Mouse (Mus musculus): ENCODE data around the gene Csf1.

Gene Csf1

DNA sequence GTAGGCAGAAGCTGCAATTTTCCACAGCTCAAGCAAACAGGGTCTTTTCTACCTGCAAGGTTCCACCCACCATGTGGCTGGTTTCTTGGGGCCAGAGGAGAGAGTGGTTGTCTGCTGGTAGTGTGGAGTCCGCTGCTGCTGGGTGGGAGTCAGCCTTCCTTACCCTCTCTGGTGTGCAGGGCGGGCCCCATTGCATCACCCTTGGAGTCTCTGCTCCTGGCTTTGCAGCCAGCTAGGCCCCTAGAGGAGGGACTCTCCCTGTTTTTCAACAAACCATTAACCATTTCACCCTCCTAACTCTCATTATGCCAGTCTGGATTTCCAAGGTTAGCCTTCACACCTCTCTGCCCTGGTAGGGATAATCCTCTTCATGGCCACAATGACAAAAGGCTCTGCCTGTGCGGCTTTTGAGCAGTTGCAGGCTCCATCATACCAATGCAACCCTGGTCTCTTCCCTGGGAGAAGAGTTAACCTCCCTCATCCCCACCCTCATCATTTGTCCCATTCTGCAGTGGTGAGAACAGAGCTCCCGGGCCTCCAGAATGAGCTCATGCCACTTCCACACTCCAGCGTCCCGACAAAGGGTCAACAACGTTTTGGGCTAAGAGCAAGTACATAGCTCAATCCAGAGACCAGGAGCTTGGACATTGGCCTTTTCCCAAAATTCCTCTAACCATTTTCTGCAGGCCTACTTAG is 56.4 kb downstream of the Csf1 start:
- no peak for DNase-seq (ENCODE audit: low spot score in 2 of 2)

DNA sequence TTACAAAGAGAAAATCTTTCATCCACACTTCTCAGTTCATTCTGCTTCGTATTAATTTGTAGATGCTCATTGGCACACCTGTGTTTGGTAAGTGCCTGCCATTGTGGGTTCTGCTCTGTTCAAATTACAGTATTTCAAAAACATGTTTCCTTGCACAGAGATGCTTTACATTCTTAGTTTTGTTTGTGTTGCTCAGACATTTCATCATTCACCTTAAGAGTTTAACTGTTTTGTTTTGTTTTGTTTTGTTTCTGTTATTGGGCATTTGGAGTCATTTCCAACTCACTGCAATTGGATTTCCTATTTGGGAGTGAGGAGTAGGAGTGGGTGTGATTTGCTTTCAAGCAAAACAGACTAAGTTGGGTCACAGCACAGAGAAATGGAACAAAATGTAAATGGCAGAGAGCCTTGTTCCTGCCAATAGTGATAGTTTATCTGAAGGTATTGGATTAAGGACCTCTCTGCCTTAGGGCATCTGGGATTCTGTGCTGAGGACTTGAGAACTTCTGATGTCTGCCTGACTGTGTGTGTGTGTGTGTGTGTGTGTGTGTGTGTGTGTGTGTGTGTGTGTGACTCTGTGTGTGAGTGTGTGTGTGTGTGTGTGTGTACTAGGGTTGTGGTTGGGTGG is 58.4 kb downstream of the Csf1 start:
- DNase-seq (ENCODE audit: low spot score in 2 of 2): no peak

- DNase-seq (ENCODE audit: low spot score in 2 of 2): no peak
Measured at GRCm38 (mm10) chr3:107700625-107701024, 59.6 kb downstream of the Csf1 start.

DNA sequence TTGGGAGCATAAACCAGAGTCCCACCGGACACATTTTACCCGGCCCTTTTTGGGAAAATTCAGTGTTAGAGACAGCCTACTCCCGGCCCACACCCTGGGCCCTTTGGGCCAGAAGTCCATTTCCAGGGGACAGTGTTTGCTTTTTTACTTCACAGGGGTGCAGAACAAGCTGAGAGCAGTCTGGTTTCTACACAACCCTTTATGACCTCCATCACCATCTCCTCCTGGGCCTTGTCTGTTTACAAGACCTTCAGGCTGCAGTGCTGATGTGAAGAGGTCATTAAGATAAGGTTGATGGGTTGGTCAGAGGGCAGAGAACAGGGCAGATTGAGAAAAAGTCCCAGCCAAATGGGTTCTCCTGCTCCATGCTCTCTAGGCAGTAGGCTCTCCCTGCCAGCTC is 63.4 kb downstream of the Csf1 start:
- no peak for DNase-seq (ENCODE audit: low spot score in 2 of 2)

DNA sequence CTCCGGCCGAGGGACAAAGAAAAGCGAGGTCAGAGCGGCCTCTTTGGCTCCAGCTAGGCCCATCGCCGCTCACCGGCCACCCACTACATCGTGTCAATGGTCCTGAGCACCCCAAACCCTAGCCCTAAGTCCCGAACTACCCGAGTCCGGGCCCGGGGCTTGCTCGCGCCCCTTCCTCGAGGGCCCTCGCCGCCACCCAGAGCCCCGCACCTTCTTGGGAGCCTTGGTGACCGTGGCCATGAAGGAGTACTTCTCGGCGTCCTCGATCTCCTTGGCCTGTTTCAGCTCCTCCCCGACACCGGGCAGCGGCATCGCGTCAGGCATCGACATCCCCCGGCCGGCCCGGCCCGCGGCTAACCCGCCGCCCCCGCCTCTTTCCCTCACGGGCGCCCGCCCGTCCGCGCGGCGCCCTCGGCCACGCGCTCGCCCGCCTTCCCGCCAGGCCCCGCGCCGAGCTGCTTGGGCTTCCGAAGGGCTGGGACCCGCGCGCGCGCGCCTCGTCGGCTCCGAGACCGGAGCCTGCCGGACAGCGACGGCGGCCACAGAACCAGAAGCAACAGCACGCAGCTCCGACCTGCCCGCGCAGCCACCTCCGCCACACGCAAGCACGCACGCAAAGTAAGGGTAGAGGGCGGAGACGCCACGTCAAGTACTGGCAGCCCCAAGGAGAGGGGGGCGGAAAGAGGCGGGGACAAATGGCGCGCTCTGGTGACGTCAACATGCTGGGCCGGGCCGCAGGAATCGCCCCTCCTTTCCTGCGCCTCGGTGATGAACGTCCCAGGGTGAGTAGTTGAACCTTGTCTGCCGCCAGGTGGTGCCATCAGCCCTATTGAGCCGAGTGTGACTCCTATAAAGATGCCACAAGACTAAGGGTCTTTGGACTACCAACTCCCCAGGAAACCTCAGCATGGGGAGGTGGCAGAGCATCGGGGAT is 64.1 kb downstream of the Csf1 start, which contains the start of gene Ahcyl1:
Gene Ahcyl1 (minus strand): TSS at position 613 of the 934 bp plus-strand sequence.
- peak; percentile 98 to 99 for DNase-seq (ENCODE audit: low spot score in 2 of 2)

DNA sequence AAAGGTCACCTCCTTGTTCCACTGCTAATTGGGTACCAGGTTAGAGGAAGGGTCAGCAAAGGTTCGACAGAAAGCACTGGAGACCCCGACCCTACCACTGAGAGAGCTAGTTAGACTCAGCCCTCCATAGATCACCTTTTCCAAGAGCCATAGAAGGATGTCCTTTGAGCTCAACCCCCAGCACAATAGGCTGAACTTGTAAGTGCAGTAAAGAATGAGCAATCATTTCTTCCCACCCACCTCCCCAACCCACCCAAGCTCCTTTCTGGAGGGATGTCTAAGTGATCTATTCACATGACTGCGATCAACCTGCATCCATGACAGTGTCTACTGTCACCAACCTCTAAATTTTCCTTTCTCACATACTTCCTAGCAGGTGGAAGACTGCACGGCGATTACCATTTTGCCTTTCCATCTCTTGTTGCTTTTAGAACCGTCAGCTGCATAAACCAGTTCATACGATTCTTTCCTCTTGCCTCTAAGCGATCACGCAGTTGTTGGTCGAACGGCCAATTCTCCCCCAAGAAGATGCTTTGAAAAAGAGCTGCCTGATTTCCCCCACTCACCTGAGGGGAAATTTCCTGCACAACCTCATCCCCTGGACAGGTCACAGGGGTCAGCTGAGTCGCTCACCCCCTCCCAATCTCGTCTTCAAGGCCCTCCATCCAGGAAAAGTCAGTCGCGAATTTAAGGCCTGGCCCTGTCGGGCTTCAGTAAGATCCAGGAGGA is 64.9 kb downstream of the Csf1 start:
- DNase-seq (ENCODE audit: low spot score in 2 of 2): no peak

- no peak for DNase-seq (ENCODE audit: low spot score in 2 of 2)
Measured at GRCm38 (mm10) chr3:107694256-107694900, 65.9 kb downstream of the Csf1 start.

All from frontal cortex, postnatal 10 days (tissue).